Mouse (Mus musculus) Patski (cell line): ENCODE results near the gene Zfp972. TPM values are rescaled to one million over a fixed set of nuclear protein-coding genes. Genes with fewer than 3 reads are reported as not detected.
"Not testable (repeated sequence)": the region's sequence is repeated elsewhere in the genome, so short reads cannot be mapped to it uniquely, and the experiment has no call there.

Experiments used
- ATAC-seq: fragments of 100-300 bp; one replicate; pipeline ENCODE4 v1.8.0; 2021
- CTCF ChIA-PET: fragments of 350-600 bp; sonication (Branson Sonifier 250); formaldehyde crosslinking; loops from one replicate; lab custom pipeline; 2022; ENCODE audit warnings: inconsistent platforms; lab: Charles Lee
- POLR2A ChIA-PET: fragments of 350-600 bp; sonication (Branson Sonifier 250); formaldehyde crosslinking; loops from one replicate; lab custom pipeline; 2022; ENCODE audit warnings: antibody characterized with exemption, inconsistent platforms; lab: Charles Lee
- DNase-seq: peaks from one replicate; pipeline ENCODE4 v3.0.0-alpha.2; 2011; ENCODE audit warnings: low read depth, low spot score
- H3K27me3 ChIP-seq: fragments of 371-371 bp; one replicate; pipeline ENCODE4 v1.5.1; 2021
- in situ Hi-C: fragments of 300-500 bp; cut with MboI; formaldehyde crosslinking; loops from 3 replicates; pipeline ENCODE4 v1.11.1; 2018; ENCODE audit warnings: low pct_unique_long_range_greater_than_20kb, mixed read lengths
- polyA plus RNA-seq: library from polyadenylated mRNA; unstranded; gene quantifications from one replicate; pipeline ENCODE4 v1.2.3, GENCODE M21; 2021

Zfp972 gene
- 0.14 TPM for polyA plus RNA-seq

DNA sequence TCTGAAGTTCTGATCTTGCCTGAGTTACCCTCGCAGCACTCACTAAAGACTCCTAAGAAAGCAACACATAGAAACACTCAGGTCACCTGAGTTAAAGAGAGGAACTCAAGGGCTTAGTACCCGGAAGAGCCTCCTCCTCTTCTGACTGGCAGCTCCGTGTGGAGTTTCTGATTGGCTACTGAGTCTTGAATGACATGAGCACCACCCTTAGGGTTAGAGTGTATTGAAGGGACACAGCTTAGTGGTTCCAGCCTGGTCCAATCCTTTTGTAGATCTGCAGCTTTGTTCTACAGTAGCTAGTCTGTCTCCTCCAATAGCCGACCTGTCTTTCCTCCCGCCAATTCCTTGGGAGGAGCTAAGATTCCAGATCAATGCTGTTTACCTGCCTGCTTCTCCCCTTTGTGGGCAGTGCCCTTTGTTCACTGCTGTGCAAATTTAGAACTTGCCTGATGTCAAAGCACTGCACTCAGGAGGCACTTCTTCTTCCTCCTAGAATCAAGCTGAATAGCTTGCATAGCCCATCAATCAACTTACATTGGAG, at the start of gene Zfp972:
TSS of gene Zfp972 (minus strand) at position 51 of the 541 bp plus-strand sequence.
- POLR2A ChIA-PET, DNase-seq, CTCF ChIA-PET, ATAC-seq, in situ Hi-C loops, H3K27me3 ChIP-seq: not testable (repeated sequence)

DNA sequence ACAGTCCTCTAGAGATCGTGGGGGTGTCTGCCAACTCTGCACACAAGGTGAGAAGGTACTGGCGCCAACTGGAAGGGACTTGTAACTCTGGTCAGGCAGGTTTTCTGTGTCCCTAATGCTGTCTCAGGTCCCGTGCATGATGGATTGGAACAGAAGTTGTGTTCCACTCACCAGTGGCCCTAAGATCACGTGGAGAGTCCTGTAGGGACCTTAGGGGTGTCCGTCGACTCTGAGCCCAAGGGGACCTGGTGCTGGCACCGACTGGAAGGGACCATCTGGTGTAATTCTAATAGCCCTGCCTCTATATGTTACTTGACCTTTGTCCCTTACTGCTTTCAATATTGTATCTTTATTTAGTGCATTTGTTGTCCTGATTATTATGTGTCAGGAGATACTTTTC, 49.4 kb upstream of the Zfp972 start:
- in situ Hi-C loops, DNase-seq, CTCF ChIA-PET, ATAC-seq, H3K27me3 ChIP-seq, POLR2A ChIA-PET: not testable (repeated sequence)

DNA sequence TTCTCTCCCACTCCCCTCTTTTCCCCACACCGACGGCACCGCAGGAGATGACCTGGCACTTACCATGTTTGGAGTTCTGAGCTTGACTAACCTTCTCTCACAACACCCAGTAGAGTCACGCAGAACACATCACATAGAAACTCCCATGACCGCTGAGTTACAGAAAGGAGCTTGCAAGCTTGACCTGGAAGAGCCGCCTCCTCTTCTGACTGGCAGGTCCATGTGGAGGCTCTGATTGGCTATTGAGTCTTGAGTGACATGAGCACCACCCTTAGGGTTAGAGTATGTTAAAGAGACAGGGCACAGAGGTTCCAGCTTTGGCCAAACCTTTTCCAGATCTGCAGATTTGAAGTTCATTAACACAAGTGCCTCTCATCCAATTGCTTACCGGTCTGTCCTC, 31.7 kb upstream of the Zfp972 start, which contains the start of gene Gm14326:
TSS of gene Gm14326 (minus strand) at position 153 of the 400 bp plus-strand sequence.
- DNase-seq, POLR2A ChIA-PET, ATAC-seq, in situ Hi-C loops, CTCF ChIA-PET, H3K27me3 ChIP-seq: not testable (repeated sequence)

DNA sequence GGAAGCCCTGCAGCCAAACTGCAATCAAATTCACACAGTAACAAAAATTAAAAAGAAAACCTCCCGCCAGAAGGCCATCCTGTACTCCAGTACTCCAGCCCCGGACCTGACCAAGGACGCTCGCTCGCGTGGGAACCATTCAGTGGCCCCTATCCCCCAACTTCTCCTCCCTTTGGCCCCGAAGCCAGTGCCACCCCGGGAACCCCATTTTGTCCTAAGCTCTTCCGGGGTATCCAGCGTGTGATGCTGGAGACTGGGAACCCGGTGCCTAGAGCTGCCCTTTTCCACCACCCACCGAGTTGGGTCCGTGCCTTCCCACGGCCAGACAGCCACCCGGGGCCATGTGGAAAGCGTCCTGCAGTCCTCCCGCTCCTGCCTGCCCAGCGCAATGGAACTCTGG, 31.3 kb upstream of the Zfp972 start:
- DNase-seq, in situ Hi-C loops, ATAC-seq, H3K27me3 ChIP-seq, CTCF ChIA-PET, POLR2A ChIA-PET: not testable (repeated sequence)

DNA sequence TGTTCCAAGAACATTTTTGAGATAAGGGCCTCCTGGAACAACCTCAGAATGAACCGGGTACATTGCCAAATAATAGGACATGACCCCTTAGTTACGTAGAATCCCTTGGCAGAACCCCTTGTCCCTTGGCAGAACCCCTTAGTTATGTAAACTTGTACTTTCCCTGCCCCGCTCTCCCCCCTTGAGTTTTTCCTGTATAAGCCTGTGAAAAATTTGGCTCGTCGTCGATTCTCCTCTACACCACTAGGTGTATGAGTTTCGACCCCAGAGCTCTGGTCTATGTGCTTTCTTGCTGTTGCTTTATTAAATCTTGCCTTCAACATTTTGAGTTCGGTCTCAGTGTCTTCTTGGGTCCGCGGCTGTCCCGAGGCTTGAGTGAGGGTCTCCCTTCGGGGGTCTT, 22.1 kb downstream of the Zfp972 start:
- DNase-seq, POLR2A ChIA-PET, CTCF ChIA-PET, in situ Hi-C loops, H3K27me3 ChIP-seq, ATAC-seq: not testable (repeated sequence)

DNA sequence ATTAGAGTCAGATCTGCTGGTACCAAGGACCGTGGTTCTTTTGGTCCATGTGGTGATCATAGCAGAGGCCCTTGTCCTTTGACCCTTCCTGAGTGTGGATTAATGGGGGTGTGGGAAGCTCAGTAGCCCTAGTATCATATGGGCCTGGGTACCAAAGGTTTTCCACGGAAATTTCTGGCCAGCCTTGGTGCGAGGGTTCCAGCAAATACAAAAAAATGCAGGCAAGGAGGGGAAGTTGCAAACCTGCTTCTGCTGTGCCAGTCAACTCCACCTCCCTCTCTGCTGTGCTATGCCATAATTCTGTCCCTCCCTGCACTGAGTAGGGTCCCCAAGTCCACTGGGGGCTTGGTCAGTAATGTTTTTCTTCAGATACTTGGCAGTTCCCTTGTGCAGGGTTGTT, 27.2 kb downstream of the Zfp972 start:
- POLR2A ChIA-PET, ATAC-seq, in situ Hi-C loops, CTCF ChIA-PET, H3K27me3 ChIP-seq, DNase-seq: not testable (repeated sequence)

DNA sequence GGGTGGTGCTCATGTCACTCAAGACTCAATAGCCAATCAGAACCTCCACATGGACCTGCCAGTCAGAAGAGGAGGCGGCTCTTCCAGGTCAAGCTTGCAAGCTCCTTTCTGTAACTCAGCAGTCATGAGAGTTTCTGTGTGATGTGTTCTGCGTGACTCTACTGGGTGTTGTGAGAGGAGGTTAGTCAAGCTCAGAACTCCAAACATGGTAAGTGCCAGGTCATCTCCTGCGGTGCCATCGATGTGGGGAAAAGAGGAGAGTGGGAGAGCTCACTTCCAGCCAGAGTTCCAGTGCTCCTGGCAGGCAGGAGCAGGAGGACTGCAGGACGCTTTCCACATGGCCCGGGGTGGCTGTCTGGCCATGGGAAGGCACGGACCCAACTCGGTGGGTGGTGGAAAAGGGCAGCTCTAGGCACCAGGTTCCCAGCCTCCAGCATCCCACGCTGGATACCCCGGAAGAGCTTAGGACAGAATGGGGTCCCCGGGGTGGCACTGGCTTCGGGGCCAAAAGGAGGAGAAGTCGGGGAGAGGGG, 28.3 kb downstream of the Zfp972 start, which contains the start of gene Gm14327:
TSS of gene Gm14327 (plus strand) at position 51 of the 533 bp plus-strand sequence.
- ATAC-seq, DNase-seq, in situ Hi-C loops, H3K27me3 ChIP-seq, CTCF ChIA-PET, POLR2A ChIA-PET: not testable (repeated sequence)

DNA sequence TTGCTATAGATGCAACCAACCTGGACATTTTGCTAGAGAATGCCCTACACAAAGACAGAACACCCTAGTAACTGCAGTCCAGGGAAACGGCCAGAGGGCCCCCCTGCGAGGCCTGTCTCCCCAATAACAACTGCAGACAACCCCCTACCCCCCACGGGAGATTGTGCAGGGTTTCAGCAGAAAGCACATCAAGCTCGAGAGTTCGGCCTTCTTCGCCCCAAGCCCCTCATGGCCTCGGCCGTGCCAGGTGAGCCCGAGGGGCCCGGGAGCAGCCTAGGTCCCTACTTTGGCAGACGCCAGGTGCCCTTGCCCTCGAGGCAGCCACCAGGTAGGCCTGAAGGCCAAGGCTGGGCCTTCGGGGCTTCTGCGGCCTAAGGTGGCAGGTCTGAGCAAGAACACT, 37.7 kb downstream of the Zfp972 start:
- ATAC-seq, in situ Hi-C loops, DNase-seq, CTCF ChIA-PET, POLR2A ChIA-PET, H3K27me3 ChIP-seq: not testable (repeated sequence)

DNA sequence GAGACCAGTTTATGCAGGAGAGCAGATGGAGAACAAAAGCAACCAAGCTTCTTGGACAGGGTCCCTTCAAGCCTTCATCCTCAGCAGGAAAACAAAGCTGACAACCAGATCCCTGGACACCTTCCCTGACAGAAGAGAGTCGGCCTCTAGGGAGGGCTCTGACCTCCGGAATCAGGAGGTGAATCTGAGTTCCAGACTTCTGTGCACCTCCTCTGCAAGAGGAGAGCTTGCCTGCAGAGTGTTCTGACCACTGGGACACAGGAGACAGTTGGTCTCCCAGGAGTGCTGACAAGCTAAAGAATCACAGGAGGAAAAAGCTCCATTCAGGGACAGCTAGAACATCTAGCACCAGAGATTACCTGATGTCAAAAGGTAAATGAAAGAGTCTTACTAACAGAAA, 63.2 kb downstream of the Zfp972 start:
- in situ Hi-C loops, H3K27me3 ChIP-seq, ATAC-seq, POLR2A ChIA-PET, CTCF ChIA-PET, DNase-seq: not testable (repeated sequence)

Other genes starting within 250 kb of the Zfp972 start
- 9.1 TPM for gene Gm14322, start 166.3 kb downstream of the Zfp972 start, polyA plus RNA-seq
- 38.0 TPM for gene Gm14325, start 85.3 kb downstream of the Zfp972 start, polyA plus RNA-seq
- gene Gm14327, start 28.5 kb downstream of the Zfp972 start, polyA plus RNA-seq, result 1.7 TPM
- gene Gm14326, start 31.7 kb upstream of the Zfp972 start, polyA plus RNA-seq, result 11.4 TPM
- 9.2 TPM for gene Zfp971, start 97.7 kb upstream of the Zfp972 start, polyA plus RNA-seq
- gene Zfp931, start 152.9 kb upstream of the Zfp972 start, polyA plus RNA-seq, result 28.5 TPM
- gene Phactr3, start 193.4 kb upstream of the Zfp972 start, polyA plus RNA-seq, result not detected